Mouse (Mus musculus): ENCODE results near the gene Vapa.

GRCm38 (mm10) chr17:65594687-65595086 is 18.7 kb downstream of the Vapa start:
- TF ChIP-seq CTCF (conservative IDR thresholded peaks at IDR 0.05; ENCODE audit: low read length) = no peak
- no peak for TF ChIP-seq NANOG (IDR thresholded peaks at IDR 0.05; ENCODE audit: borderline replicate concordance, low read length)
